Mouse (Mus musculus) brain, embryonic 14.5 days (tissue): ENCODE results near the gene Hsdl1.

ENCODE experiments used
- CTCF ChIP-seq: fragments of 200-500 bp; IDR thresholded peaks from 2 replicates; pipeline ENCODE4 v1.5.1; 2012; ENCODE audit warnings: inconsistent platforms, mild to moderate bottlenecking, moderate library complexity, borderline replicate concordance; ENCODE audit not compliant: insufficient read depth, insufficient read length; ENCODE audit errors: extremely low read depth
- POLR2A ChIP-seq: fragments of 200-500 bp; IDR thresholded peaks from 2 replicates; pipeline ENCODE4 v1.6.1; 2012; ENCODE audit warnings: mild to moderate bottlenecking, inconsistent platforms, borderline replicate concordance; ENCODE audit not compliant: poor library complexity, insufficient read depth, insufficient read length, severe bottlenecking; ENCODE audit errors: extremely low read depth

- TF ChIP-seq CTCF: no peak
- TF ChIP-seq POLR2A: no peak
These were observed 19.1 kb downstream of the Hsdl1 start for GRCm38 (mm10) chr8:119555861-119556260.
